Mouse (Mus musculus) limb, embryonic 10.5 days (tissue): ENCODE results near the gene H2-T22. TPM values are rescaled to one million over a fixed set of nuclear protein-coding genes. Genes with fewer than 3 reads are reported as not detected.

Experiments
- polyA plus RNA-seq: library from polyadenylated mRNA; unstranded; fragments of >200 nt; fragmentation: Nextera tagmentation; extraction: Ambion mirVana; gene quantifications from 2 replicates; pipeline ENCODE4 v1.2.1, GENCODE M21; 2016

Gene H2-T22
- polyA plus RNA-seq, 1 experiment from 2014 or later, result 9.7 TPM

Other genes with a start within 250 kb of the H2-T22 start
- gene Ier3, start 221.1 kb downstream of the H2-T22 start, polyA plus RNA-seq, result 4.5 and 5.5 TPM in 2 replicates
- gene Flot1, start 219.5 kb downstream of the H2-T22 start, polyA plus RNA-seq, result 43.0 and 49.7 TPM in 2 replicates
- gene Tubb5, start 204.4 kb downstream of the H2-T22 start, polyA plus RNA-seq, result 1,509 and 1,575 TPM in 2 replicates
- gene Mdc1, start 201.2 kb downstream of the H2-T22 start, polyA plus RNA-seq, result 23.2 and 27.3 TPM in 2 replicates
- 61.7 and 67.1 TPM in 2 replicates for gene Nrm, start 181.4 kb downstream of the H2-T22 start, polyA plus RNA-seq
- 21.4 and 22.1 TPM in 2 replicates for gene Ppp1r18, start 177.2 kb downstream of the H2-T22 start, polyA plus RNA-seq
- 58.4 and 62.4 TPM in 2 replicates for gene Dhx16, start 162.9 kb downstream of the H2-T22 start, polyA plus RNA-seq
- 23.2 and 27.6 TPM in 2 replicates for gene 2310061I04Rik, start 145.3 kb downstream of the H2-T22 start, polyA plus RNA-seq
- gene Atat1, start 132.7 kb downstream of the H2-T22 start, polyA plus RNA-seq, result 104 and 131 TPM in 2 replicates
- gene Mrps18b, start 126.4 kb downstream of the H2-T22 start, polyA plus RNA-seq, result 87.6 and 122 TPM in 2 replicates
- 52.9 and 63.4 TPM in 2 replicates for gene Ppp1r10, start 126.3 kb downstream of the H2-T22 start, polyA plus RNA-seq
- 98.3 and 109 TPM in 2 replicates for gene Abcf1, start 73.0 kb downstream of the H2-T22 start, polyA plus RNA-seq
- gene Gnl1, start 62.9 kb downstream of the H2-T22 start, polyA plus RNA-seq, result 61.6 and 63.1 TPM in 2 replicates
- 44.9 and 49.4 TPM in 2 replicates for gene Prr3, start 62.5 kb downstream of the H2-T22 start, polyA plus RNA-seq
- 3.2 and 4.0 TPM in 2 replicates for gene H2-T24, start 22.2 kb downstream of the H2-T22 start, polyA plus RNA-seq
- 1.2 and 1.5 TPM in 2 replicates for gene H2-T23, start 9.9 kb downstream of the H2-T22 start, polyA plus RNA-seq
- gene Gm6034, start 214 bp upstream of the H2-T22 start, polyA plus RNA-seq, result not detected in 2 replicates
- not detected in 2 replicates for gene Gm11127, start 15.6 kb upstream of the H2-T22 start, polyA plus RNA-seq
- gene Gm19684, start 78.9 kb upstream of the H2-T22 start, polyA plus RNA-seq, result not detected in 2 replicates
- gene Gm7030, start 86.7 kb upstream of the H2-T22 start, polyA plus RNA-seq, result not detected in 2 replicates
- gene Gm8909, start 125.8 kb upstream of the H2-T22 start, polyA plus RNA-seq, result not detected in 2 replicates
- gene H2-T3, start 147.5 kb upstream of the H2-T22 start, polyA plus RNA-seq, result not detected in 2 replicates
- gene Rpp21, start 215.3 kb upstream of the H2-T22 start, polyA plus RNA-seq, result 82.4 and 96.0 TPM in 2 replicates
- 20.1 and 24.2 TPM in 2 replicates for gene Trim39, start 229.5 kb upstream of the H2-T22 start, polyA plus RNA-seq
- 0.14 and 0.25 TPM in 2 replicates for gene H2-M10.2, start 243.7 kb upstream of the H2-T22 start, polyA plus RNA-seq